Mouse (Mus musculus) midbrain, embryonic 14.5 days (tissue): ENCODE measurements around the gene Chn2. TPM values are rescaled to one million over a fixed set of nuclear protein-coding genes. Genes with fewer than 3 reads are reported as not detected.

Source experiments
- ATAC-seq: fragments of 200-750 bp; cut with Nextera tagmentation; 2 replicates; pipeline ENCODE4 v1.8.0; 2017; ENCODE audit warnings: moderate number of reproducible peaks, moderate library complexity; ENCODE audit not compliant: low FRiP score, low TSS enrichment
- DNase-seq: peaks from one replicate; pipeline ENCODE4 v3.0.0-alpha.2; 2015
- H3K27ac ChIP-seq: fragments of 300-500 bp; sonication (generic); replicated peaks from 2 replicates; pipeline ENCODE4 v1.5.1; 2014; ENCODE audit warnings: mild to moderate bottlenecking, low read depth, low read length, moderate library complexity
- H3K27me3 ChIP-seq: fragments of 300-500 bp; sonication (generic); 2 replicates; pipeline ENCODE4 v1.6.1; 2014; ENCODE audit warnings: low read length, control low read depth, mixed read lengths; ENCODE audit not compliant: control insufficient read depth, insufficient read depth
- H3K36me3 ChIP-seq: fragments of 300-500 bp; sonication (generic); 2 replicates; pipeline ENCODE4 v1.6.1; 2014; ENCODE audit warnings: low read length, control low read depth; ENCODE audit not compliant: control insufficient read depth, insufficient read depth
- H3K4me1 ChIP-seq: fragments of 300-500 bp; sonication (generic); 2 replicates; pipeline ENCODE4 v1.6.1; 2014; ENCODE audit warnings: mild to moderate bottlenecking, antibody characterized with exemption, low read length, control low read depth; ENCODE audit not compliant: control insufficient read depth, insufficient read depth
- H3K4me2 ChIP-seq: fragments of 300-500 bp; sonication (generic); 2 replicates; pipeline ENCODE4 v1.6.1; 2014; ENCODE audit warnings: mild to moderate bottlenecking, low read length, moderate library complexity
- H3K4me3 ChIP-seq: fragments of 300-500 bp; sonication (generic); replicated peaks from 2 replicates; pipeline ENCODE4 v1.5.1; 2014; ENCODE audit warnings: low read depth, low read length
- H3K9ac ChIP-seq: fragments of 300-500 bp; sonication (generic); replicated peaks from 2 replicates; pipeline ENCODE4 v1.6.1; 2014; ENCODE audit warnings: mild to moderate bottlenecking, low read length, moderate library complexity
- H3K9me3 ChIP-seq: fragments of 300-500 bp; sonication (generic); 2 replicates; pipeline ENCODE4 v1.6.1; 2016; ENCODE audit warnings: low read length, control low read depth, mixed read lengths; ENCODE audit not compliant: control insufficient read depth
- WGBS: fragments of 180-500 bp; shearing (Covaris S2); extraction: QIAGEN DNeasy Blood & Tissue Kit; methylation state at CpG from one replicate; pipeline ENCODE4 v1.1.7; 2014; 5-methylcytosine and 5-hydroxymethylcytosine counted together
- polyA plus RNA-seq: library from polyadenylated mRNA; unstranded; fragments of >200 nt; fragmentation: Nextera tagmentation; extraction: Ambion mirVana; gene quantifications from 2 replicates; pipeline ENCODE4 v1.2.1, GENCODE M21; 2014

Chn2 gene
- polyA plus RNA-seq, 1 experiment from 2014 or later = 40.6 TPM

GRCm38 (mm10) chr6:54057661-54058060 lies 18.3 kb downstream of the Chn2 start:
- Histone ChIP-seq H3K4me1 (peaks cover 31% of the 10 kb centered on the region), H3K4me2 (no peak overlapping the region), H3K9ac (no peak overlapping the region), H3K4me3 (no peak overlapping the region), H3K9me3 (no peaks in the 10 kb centered on the region), H3K27ac (no peak overlapping the region), H3K36me3 (no peaks in the 10 kb centered on the region), H3K27me3 (no peaks in the 10 kb centered on the region)
- DNase-seq (no peak), ATAC-seq (no peak)
- WGBS = 78% methylated on average over 10 of the region's 10 CpGs

GRCm38 (mm10) chr6:54058837-54059236 lies 19.5 kb downstream of the Chn2 start:
- H3K4me3 ChIP-seq = no peak overlapping the region
- H3K36me3 ChIP-seq = no peaks in the 10 kb centered on the region
- no peaks in the 10 kb centered on the region for H3K9me3 ChIP-seq
- ATAC-seq (no peak), DNase-seq (no peak)
- no peak overlapping the region for H3K9ac ChIP-seq
- 88% methylated on average over 8 of the region's 8 CpGs for WGBS
- no peaks in the 10 kb centered on the region for H3K27me3 ChIP-seq
- H3K4me1 ChIP-seq = peaks cover 24% of the 10 kb centered on the region
- H3K4me2 ChIP-seq = no peak overlapping the region
- no peak overlapping the region for H3K27ac ChIP-seq

- H3K4me2 ChIP-seq = no peak overlapping the region
- H3K27me3 ChIP-seq = no peaks in the 10 kb centered on the region
- H3K9me3 ChIP-seq = no peaks in the 10 kb centered on the region
- no peaks in the 10 kb centered on the region for H3K36me3 ChIP-seq
- H3K9ac ChIP-seq = no peak overlapping the region
- DNase-seq (no peak), ATAC-seq (no peak)
- 0 out of 2 replicates have a peak, but pooled peaks cover 17% of the 10 kb centered on the region for H3K4me1 ChIP-seq
- no peak overlapping the region for H3K27ac ChIP-seq
- 93% methylated on average over 3 of the region's 3 CpGs for WGBS
- no peak overlapping the region for H3K4me3 ChIP-seq
Measured at GRCm38 (mm10) chr6:54060258-54060657, 20.9 kb downstream of the Chn2 start.

- H3K4me3 ChIP-seq = no peak overlapping the region
- H3K27me3 ChIP-seq = no peaks in the 10 kb centered on the region
- ATAC-seq = no peak
- H3K4me1 ChIP-seq = 0 out of 2 replicates have a peak, but pooled peaks cover 11% of the 10 kb centered on the region
- H3K9ac ChIP-seq = no peak overlapping the region
- H3K36me3 ChIP-seq = no peaks in the 10 kb centered on the region
- H3K4me2 ChIP-seq = no peak overlapping the region
- DNase-seq = peak; percentile 57
- no peaks in the 10 kb centered on the region for H3K9me3 ChIP-seq
- H3K27ac ChIP-seq = no peak overlapping the region
- WGBS = 30% methylated on average over 9 of the region's 9 CpGs
Measured at GRCm38 (mm10) chr6:54061375-54061774, 22.0 kb downstream of the Chn2 start.

- 77% methylated on average over 6 of the region's 6 CpGs for WGBS
- no peak overlapping the region for H3K4me2 ChIP-seq
- no peak overlapping the region for H3K4me3 ChIP-seq
- H3K27ac ChIP-seq = no peak overlapping the region
- 0 out of 2 replicates have a peak, but pooled peaks cover 11% of the 10 kb centered on the region for H3K4me1 ChIP-seq
- H3K9ac ChIP-seq = no peak overlapping the region
- no peak for DNase-seq
- no peak for ATAC-seq
- H3K9me3 ChIP-seq = no peaks in the 10 kb centered on the region
- H3K36me3 ChIP-seq = no peaks in the 10 kb centered on the region
- H3K27me3 ChIP-seq = no peaks in the 10 kb centered on the region
Measured at GRCm38 (mm10) chr6:54063878-54064277, 24.5 kb downstream of the Chn2 start.

- ATAC-seq = no peak
- H3K4me2 ChIP-seq = no peak overlapping the region
- no peaks in the 10 kb centered on the region for H3K27me3 ChIP-seq
- no peak overlapping the region for H3K9ac ChIP-seq
- DNase-seq = no peak
- no peaks in the 10 kb centered on the region for H3K9me3 ChIP-seq
- H3K4me1 ChIP-seq = 0 out of 2 replicates have a peak, but pooled peaks cover 7% of the 10 kb centered on the region
- 82% methylated on average over 5 of the region's 5 CpGs for WGBS
- no peak overlapping the region for H3K27ac ChIP-seq
- H3K36me3 ChIP-seq = no peaks in the 10 kb centered on the region
- H3K4me3 ChIP-seq = no peak overlapping the region
Measured at GRCm38 (mm10) chr6:54067380-54067779, 28.0 kb downstream of the Chn2 start.

- 74% methylated on average over 5 of the region's 5 CpGs for WGBS
- H3K27ac ChIP-seq = no peak overlapping the region
- H3K9ac ChIP-seq = no peak overlapping the region
- H3K9me3 ChIP-seq = no peaks in the 10 kb centered on the region
- ATAC-seq (no peak), DNase-seq (no peak)
- H3K27me3 ChIP-seq = no peaks in the 10 kb centered on the region
- no peak overlapping the region for H3K4me3 ChIP-seq
- H3K4me2 ChIP-seq = no peak overlapping the region
- H3K4me1 ChIP-seq = 0 out of 2 replicates have a peak, but pooled peaks cover 6% of the 10 kb centered on the region
- no peaks in the 10 kb centered on the region for H3K36me3 ChIP-seq
Measured at GRCm38 (mm10) chr6:54068882-54069281, 29.5 kb downstream of the Chn2 start.

- Histone ChIP-seq H3K27ac (no peak overlapping the region), H3K4me3 (no peak overlapping the region), H3K9me3 (no peaks in the 10 kb centered on the region), H3K4me1 (peaks cover 6% of the 10 kb centered on the region; the same call in 1 of the 2 replicates), H3K4me2 (no peak overlapping the region), H3K36me3 (no peaks in the 10 kb centered on the region), H3K27me3 (no peaks in the 10 kb centered on the region), H3K9ac (no peak overlapping the region)
- DNase-seq (no peak), ATAC-seq (no peak)
- WGBS = 73% methylated on average over 6 of the region's 6 CpGs
Measured at GRCm38 (mm10) chr6:54070736-54071135, 31.4 kb downstream of the Chn2 start.

- Histone ChIP-seq H3K4me3 (no peak overlapping the region), H3K27ac (no peak overlapping the region), H3K9ac (no peak overlapping the region), H3K4me1 (peaks cover 6% of the 10 kb centered on the region; the same call in 1 of the 2 replicates), H3K9me3 (no peaks in the 10 kb centered on the region), H3K27me3 (no peaks in the 10 kb centered on the region), H3K4me2 (no peak overlapping the region), H3K36me3 (no peaks in the 10 kb centered on the region)
- ATAC-seq = no peak
- WGBS = 83% methylated on average over 4 of the region's 4 CpGs
- no peak for DNase-seq
Measured at GRCm38 (mm10) chr6:54071478-54071877, 32.1 kb downstream of the Chn2 start.
